Mouse (Mus musculus) heart, postnatal 36 days (tissue): ENCODE measurements at regions not wholly inside any gene's neighbourhood (a gene's known extent, or its start where the extent isn't known, plus 50 kb on each side); places are given as distances from the start of the nearest gene placed in this dataset.
"Not testable (repeated sequence)": the region's sequence is repeated elsewhere in the genome, so short reads cannot be mapped to it uniquely, and the experiment has no call there.

ENCODE experiments used
- DNase-seq, 2 experiments: peaks; one replicate each; pipeline ENCODE4 v3.0.0; 2021 to 2022
- intact Hi-C: fragments of 180-260 bp; cut with DNase I; formaldehyde crosslinking; loops from one replicate; pipeline ENCODE4 v1.15.1; 2025
- microRNA-seq, 2 experiments: library from miRNA; unstranded; fragments of <30 nt; microRNA quantifications; one replicate each; pipeline ENCODE4 v1.2.0; 2021; ENCODE audit warnings: borderline number of aligned reads in 2 of 2

DNA sequence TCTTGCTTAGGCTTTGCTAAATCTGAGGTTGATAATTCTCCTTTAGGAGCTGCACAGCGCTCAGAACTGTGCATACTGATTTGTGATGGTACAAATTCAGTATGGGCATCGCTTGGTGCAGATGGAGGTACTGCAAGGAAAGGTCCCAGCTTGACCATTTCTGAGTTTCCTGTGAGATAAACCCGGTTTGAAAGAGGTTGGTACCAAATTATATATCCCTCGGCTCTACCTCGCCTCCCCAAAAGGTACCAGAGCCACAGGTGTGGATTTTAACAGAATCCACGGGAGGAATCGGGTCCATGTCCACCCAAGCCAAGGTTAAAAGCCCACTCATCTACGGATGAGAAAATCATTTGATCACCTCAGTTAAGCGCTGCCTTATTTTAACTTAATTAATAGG lies 172.5 kb upstream of the Zfp808 start:
- intact Hi-C loops, DNase-seq: not testable (repeated sequence)

DNA sequence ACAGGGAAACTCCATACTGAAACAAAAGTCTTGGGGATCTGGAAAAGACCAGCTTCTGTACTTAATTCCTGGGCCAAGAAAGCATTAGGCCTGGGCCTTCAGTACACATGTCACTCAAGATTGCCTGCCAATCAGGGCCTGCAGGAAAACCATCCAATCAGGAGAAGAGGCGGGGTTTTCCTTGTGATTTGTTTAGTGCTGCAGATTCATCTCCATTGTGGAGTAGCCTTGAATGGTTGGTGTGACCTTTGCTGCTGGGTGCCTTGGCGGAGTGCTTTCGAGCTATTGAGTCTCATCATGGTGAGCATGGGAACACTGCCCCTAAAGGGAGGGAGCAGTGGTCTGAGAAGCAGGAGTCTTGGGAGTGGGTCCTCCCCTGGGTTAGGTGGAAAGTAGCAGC lies 150.8 kb upstream of the Zfp808 start:
- DNase-seq, intact Hi-C loops: not testable (repeated sequence)

DNA sequence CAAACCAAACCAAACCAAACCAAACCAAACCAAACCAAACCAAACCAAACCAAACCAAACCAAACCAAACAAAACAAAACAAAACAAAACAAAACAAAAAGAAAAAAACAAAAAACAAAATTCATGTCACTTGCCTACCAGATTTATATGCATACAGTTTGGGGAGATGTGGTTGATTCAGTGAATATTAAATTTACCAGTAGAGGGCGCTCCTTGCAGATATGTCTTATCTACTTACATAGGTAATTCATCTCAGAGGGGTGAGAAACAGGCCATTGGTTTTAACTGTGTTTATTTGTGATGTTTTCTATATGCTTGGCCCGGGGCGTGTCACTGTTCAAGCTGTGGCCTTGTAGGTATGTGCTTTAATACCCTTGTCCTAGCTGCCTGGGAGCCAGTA lies 133.2 kb upstream of the Zfp808 start:
- intact Hi-C loops, DNase-seq: not testable (repeated sequence)

DNA sequence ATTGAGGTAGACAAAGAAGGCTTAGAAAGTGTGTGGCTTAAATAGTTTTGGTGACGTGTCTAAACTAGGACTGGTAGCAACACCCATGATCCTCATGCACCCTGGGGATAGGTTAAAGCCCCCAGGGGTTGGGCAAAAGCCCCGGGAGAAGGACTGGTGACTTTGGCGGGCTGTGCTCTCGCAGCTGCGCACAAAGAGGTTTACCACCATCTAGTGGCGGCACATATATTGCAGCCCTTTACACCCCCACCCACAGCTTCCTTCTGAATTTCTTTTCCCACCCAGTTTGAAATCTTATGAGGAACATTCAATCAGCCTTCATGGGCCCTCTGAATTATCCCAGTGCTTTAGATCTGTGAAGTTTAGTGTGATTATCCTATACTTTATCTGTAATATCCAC lies 130.9 kb upstream of the Zfp808 start:
- peak; percentile 7 to 19 for DNase-seq
- intact Hi-C loops: not testable (repeated sequence)

DNA sequence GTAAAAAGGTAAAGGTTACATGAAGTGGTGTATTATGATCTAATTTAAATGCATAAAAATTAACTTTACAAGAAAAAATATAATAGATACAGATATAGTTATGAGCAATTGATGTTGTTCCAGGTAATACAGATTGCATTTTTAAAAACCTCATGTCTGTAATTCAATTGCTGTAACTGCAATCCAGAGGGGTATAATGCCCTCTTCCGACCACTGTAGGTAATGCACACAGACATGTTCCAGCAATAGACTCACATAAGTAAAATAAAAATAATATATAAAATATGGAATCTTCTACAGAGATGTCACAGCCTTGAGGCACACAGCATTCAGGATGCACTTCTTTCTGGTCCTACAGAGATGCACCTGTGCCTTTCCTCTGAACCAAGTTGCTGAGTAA lies 122.4 kb upstream of the Zfp808 start:
- peak; percentile 1 to 27 for DNase-seq

DNA sequence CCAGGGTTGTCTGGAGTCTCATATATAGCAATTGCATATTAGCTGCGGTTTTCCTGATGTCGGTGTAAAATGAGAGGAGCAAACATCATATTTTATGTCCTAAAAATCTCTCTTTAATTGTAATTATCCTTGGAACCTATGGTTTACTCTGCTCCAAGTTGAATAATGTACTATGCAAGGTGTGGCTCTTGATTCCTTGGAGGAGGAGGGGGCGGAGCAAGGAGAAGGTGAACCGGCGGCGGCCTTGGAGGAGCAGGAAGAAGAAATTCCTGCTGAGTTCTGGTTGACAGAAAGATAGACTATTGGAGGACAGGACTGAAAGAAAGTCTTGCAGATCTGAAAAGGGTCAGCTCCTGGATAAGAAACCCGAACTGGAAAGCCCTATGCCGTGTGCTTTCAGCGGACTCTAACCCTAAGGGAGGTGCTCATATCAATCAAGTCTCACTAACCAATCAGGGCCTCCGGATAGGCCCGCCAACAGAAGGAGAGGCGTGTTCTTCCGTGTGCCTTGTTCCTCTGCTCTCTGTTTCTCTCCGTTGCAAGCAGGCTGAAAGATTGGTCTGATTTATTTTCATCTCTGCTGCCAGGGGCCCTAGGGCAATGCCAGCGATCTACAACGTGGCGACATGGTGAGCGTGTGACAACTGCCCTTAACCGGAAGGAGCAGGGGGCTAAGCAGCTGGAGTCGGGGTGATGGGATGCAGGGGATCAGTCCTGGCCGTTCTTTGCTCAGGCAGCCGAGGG lies 114.1 kb upstream of the Zfp808 start:
- intact Hi-C loops: not testable (repeated sequence)
- peak; percentile 25 to 27 for DNase-seq

More for the DNA sequence above, 122.4 kb upstream of the Zfp808 start:
- intact Hi-C loops: not testable (repeated sequence)

DNA sequence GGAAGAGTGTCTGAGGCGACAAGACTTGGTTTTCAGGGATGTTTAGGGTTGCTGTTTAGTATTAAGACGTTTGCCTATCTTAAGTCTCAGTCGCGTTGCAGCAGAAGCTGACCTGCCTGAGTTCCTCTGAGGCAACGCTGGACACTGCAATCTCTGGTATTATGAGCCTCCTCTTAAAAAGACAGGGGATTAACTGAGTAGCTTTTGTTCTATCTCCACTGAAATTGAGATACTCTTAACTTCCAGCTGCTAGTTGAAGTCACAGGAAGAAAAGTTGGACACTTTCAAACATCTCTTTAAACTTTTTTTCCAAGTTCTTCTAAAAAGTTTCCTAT lies 113.6 kb upstream of the Zfp808 start:
- intact Hi-C loops, DNase-seq: not testable (repeated sequence)

DNA sequence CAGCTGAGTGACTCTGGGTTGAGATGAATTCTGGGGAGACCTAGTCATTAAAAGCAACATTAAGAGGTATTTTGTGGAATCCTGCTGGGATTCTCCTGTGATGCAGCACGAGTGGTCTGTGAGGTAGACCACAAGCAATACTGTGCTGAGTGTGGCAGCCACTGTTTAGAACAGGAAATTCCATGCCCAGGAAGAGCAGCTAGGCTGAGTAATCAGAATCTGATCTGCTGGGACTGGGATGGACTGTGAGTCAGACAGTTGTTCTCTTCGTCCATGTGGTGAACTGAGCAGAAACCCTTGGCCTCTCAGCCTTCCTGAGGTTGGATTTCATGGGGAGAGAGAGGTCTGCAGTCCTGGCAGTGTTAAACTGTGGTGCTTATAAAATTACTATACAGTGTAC lies 92.0 kb upstream of the Zfp808 start:
- intact Hi-C loops, DNase-seq: not testable (repeated sequence)

DNA sequence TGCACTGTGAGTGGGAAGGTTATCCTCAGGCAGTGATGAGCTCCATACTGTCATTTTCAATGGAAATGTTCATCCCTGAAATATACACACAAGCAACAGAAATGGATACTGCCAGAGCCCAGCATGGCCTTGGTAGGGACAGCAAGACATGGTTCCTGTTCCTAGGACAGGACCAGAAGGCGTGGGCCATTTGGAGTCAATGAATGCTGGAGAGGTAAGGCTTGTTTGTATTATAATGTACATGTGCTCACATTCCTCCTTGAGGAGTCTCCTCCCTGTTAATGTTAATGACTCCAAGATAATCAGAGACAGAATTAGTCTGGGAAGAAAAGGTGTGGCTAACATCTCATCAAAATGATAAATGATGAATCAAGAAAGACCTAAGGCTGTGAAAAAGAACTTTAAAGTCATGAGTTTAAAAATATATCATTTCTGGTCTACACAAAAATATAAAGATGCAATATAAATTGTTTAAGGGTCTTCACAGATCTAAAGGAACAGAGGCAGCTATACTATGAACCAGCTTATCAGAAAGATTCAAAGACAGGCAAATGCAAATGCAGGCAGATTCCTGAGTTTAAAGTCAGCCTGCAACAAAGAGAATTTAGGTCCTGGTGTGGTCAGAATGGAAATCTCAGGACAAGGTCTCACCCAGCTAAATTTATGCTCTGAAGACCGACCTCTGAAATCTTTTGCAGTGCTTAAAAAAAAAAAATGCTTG lies 51.6 kb upstream of the Zfp808 start:
- intact Hi-C loops: not testable (repeated sequence)

DNA sequence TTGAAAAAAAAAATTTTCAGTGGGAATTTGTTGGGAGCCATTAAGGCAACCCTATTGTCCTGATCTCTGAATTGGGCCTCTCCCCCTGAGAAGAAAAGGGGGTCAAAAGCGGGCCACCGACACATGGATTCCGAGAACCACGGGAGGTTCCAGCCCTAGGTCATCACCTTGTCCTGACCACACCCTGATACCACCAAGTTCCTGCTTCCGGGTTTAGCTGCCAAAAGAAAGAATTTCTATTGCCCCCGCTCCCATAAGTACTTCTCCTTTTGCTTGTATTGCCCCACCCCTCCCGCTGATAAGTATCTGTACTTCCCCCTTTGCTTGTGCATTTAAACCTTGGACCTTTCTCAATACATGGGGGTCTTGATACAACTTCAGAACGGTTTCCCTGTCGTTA lies 50.8 kb upstream of the Zfp808 start:
- DNase-seq, intact Hi-C loops: not testable (repeated sequence)

More for the DNA sequence above, 51.6 kb upstream of the Zfp808 start:
- DNase-seq: not testable (repeated sequence)

Small RNA genes in the stretch of these regions (microRNA-seq; reads per million reads assigned to microRNA genes)
- 0 reads per million in 2 experiments for gene Gm25649
